Mouse (Mus musculus) hindbrain, postnatal 0 days (tissue): ENCODE data around the gene Sppl2b. TPM values are rescaled to one million over a fixed set of nuclear protein-coding genes. Genes with fewer than 3 reads are reported as not detected.
"Not testable (repeated sequence)": the region's sequence is repeated elsewhere in the genome, so short reads cannot be mapped to it uniquely, and the experiment has no call there.

Experiments
- ATAC-seq: fragments of 200-750 bp; cut with Nextera tagmentation; 2 replicates; pipeline ENCODE4 v1.8.0; 2017; ENCODE audit warnings: mild to moderate bottlenecking, moderate TSS enrichment, moderate library complexity
- DNase-seq: peaks from one replicate; pipeline ENCODE4 v3.0.0-alpha.2; 2015; ENCODE audit warnings: low spot score
- H3K27ac ChIP-seq: fragments of 300-500 bp; sonication (generic); 2 replicates; pipeline ENCODE4 v1.5.1; 2014; ENCODE audit warnings: mild to moderate bottlenecking
- H3K27me3 ChIP-seq: fragments of 300-500 bp; sonication (generic); 2 replicates; pipeline ENCODE4 v1.6.1; 2014; ENCODE audit warnings: low read length, mixed read lengths; ENCODE audit not compliant: insufficient read depth
- H3K36me3 ChIP-seq: fragments of 300-500 bp; sonication (generic); 2 replicates; pipeline ENCODE4 v1.6.1; 2014; ENCODE audit warnings: low read length, mixed read lengths; ENCODE audit not compliant: insufficient read depth
- H3K4me1 ChIP-seq: fragments of 300-500 bp; sonication (generic); 2 replicates; pipeline ENCODE4 v1.6.1; 2014; ENCODE audit warnings: antibody characterized with exemption, low read length, mixed read lengths; ENCODE audit not compliant: insufficient read depth
- H3K4me2 ChIP-seq: fragments of 300-500 bp; sonication (generic); 2 replicates; pipeline ENCODE4 v1.6.1; 2014; ENCODE audit warnings: low read depth, mild to moderate bottlenecking, low read length, moderate library complexity, mixed read lengths
- H3K4me3 ChIP-seq: fragments of 300-500 bp; sonication (generic); 2 replicates; pipeline ENCODE4 v1.5.1; 2014; ENCODE audit warnings: low read length
- H3K9ac ChIP-seq: fragments of 300-500 bp; sonication (generic); replicated peaks from 2 replicates; pipeline ENCODE4 v1.6.1; 2014; ENCODE audit warnings: mild to moderate bottlenecking, low read length, moderate library complexity, mixed read lengths
- H3K9me3 ChIP-seq: fragments of 300-500 bp; sonication (generic); 2 replicates; pipeline ENCODE4 v1.6.1; 2016; ENCODE audit warnings: low read length, mixed read lengths
- CTCF ChIP-seq: IDR thresholded peaks from 2 replicates; pipeline ENCODE4 v1.5.1; 2016; ENCODE audit warnings: antibody characterized with exemption, control low read depth, low read depth
- WGBS: fragments of 180-500 bp; shearing (Covaris S2); extraction: QIAGEN DNeasy Blood & Tissue Kit; methylation state at CpG from one replicate; pipeline ENCODE4 v1.1.7; 2014; 5-methylcytosine and 5-hydroxymethylcytosine counted together
- polyA plus RNA-seq: library from polyadenylated mRNA; unstranded; fragments of >200 nt; fragmentation: Nextera tagmentation; extraction: Ambion mirVana; gene quantifications from 2 replicates; pipeline ENCODE4 v1.2.1, GENCODE M21; 2015
- total RNA-seq: library from RNA; depleted of rRNA; stranded (reverse); fragments of >200 nt; gene quantifications from 2 replicates; pipeline ENCODE4 v1.2.3, GENCODE M21; 2014

Gene Sppl2b
- total and polyA plus RNA-seq, 2 experiments from 2014 or later = 76.2 to 161 TPM

GRCm38 (mm10) chr10:80823847-80824643, 31.0 kb upstream of the Sppl2b start:
- H3K4me1 ChIP-seq = peaks cover 5% of the 10 kb centered on the region; the same call in 1 of the 2 replicates
- TF ChIP-seq CTCF = no peak
- H3K4me3 ChIP-seq = no peak overlapping the region
- no peak overlapping the region for H3K27ac ChIP-seq
- H3K9ac ChIP-seq = no peak overlapping the region
- ATAC-seq = no peak
- no peaks in the 10 kb centered on the region for H3K27me3 ChIP-seq
- no peaks in the 10 kb centered on the region; the same call in 1 of the 2 replicates for H3K36me3 ChIP-seq
- DNase-seq = no peak
- 69% methylated on average over 8 of the region's 8 CpGs for WGBS
- no peaks in the 10 kb centered on the region for H3K9me3 ChIP-seq
- H3K4me2 ChIP-seq = no peak overlapping the region

GRCm38 (mm10) chr10:80824827-80825226, 30.2 kb upstream of the Sppl2b start:
- Histone ChIP-seq H3K27ac (no peak overlapping the region), H3K36me3 (peaks cover 7% of the 10 kb centered on the region)
- TF ChIP-seq CTCF = no peak

DNA sequence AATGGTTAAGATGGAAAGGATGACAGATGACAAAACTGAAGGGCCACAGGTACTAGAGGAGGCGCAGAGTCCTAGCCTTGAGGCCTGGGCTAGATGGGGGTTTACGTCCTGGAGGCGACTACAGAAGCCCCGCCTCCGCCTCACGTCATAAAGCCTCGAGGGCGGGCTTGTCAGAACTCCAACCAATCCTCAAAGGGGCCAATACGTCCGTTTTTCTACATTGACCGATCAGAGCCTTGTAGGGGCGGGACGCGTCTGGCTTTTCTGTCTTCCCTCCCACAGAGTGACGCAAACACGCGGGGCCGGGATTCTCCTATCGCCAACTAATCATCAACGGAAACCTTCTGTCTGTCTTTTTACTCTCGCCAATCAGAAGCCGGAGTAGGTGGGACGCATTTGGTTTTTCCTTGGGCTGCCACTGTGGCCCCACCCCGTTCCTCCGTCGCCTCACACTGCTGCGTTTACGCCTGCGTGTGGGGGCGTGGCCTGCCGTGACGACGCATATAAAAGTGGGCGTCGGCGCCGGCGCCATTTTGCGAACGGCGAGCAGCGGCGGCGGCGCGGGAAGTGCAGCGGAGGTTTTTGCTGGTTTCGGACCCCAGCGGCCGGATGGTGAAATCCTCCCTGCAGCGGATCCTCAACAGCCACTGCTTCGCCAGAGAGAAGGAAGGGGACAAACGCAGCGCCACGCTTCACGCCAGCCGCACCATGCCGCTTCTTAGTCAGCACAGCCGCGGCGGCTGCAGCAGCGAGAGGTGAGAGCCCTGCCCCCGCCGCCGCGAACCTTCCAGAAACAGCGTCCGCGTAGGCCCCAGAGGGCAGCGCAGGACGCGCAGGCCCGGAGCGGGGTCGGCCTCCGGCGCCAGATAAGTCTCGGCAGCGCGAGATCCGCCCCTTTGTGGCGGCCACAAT, 28.7 kb upstream of the Sppl2b start, which contains the start of gene Oaz1:
TSS of gene Oaz1 (plus strand) at position 506 of the 912 bp plus-strand sequence.
- Histone ChIP-seq H3K27ac (peak within 1 kb of the TSS; percentile 92), H3K4me3 (peak within 1 kb of the TSS; percentile 60), H3K4me1 (peaks cover 5% of the 10 kb centered on the region; the same call in 1 of the 2 replicates), H3K27me3 (no peaks in the 10 kb centered on the region), H3K9ac (peak within 1 kb of the TSS; percentile 87), H3K9me3 (no peaks in the 10 kb centered on the region), H3K4me2 (peak within 1 kb of the TSS; percentile 94), H3K36me3 (peaks cover 12% of the 10 kb centered on the region)
- TF ChIP-seq CTCF = peak; percentile 30
- DNase-seq (peak; percentile 99), ATAC-seq (peak; percentile 98)
- WGBS = under 1% methylated on average over 77 of the region's 82 CpGs

More at GRCm38 (mm10) chr10:80824827-80825226, 30.2 kb upstream of the Sppl2b start:
- H3K9me3 ChIP-seq = no peaks in the 10 kb centered on the region
- H3K27me3 ChIP-seq = no peaks in the 10 kb centered on the region
- no peak overlapping the region for H3K4me2 ChIP-seq
- DNase-seq = no peak
- 73% methylated on average over 2 of the region's 2 CpGs for WGBS
- H3K4me3 ChIP-seq = no peak overlapping the region
- H3K4me1 ChIP-seq = peaks cover 5% of the 10 kb centered on the region; the same call in 1 of the 2 replicates
- no peak for ATAC-seq
- H3K9ac ChIP-seq = no peak overlapping the region

- peak overlapping the region; percentile 87 for H3K9ac ChIP-seq
- no peak for TF ChIP-seq CTCF
Measured at GRCm38 (mm10) chr10:80827063-80827869, 27.8 kb upstream of the Sppl2b start.

GRCm38 (mm10) chr10:80827870-80828420, 27.1 kb upstream of the Sppl2b start:
- Histone ChIP-seq H3K4me3 (peak overlapping the region; percentile 60), H3K27ac (no peak overlapping the region), H3K27me3 (no peaks in the 10 kb centered on the region), H3K36me3 (peaks cover 12% of the 10 kb centered on the region), H3K9ac (peak overlapping the region; percentile 87), H3K4me2 (peak overlapping the region; percentile 94), H3K9me3 (no peaks in the 10 kb centered on the region), H3K4me1 (peaks cover 5% of the 10 kb centered on the region; the same call in 1 of the 2 replicates)
- no peak for TF ChIP-seq CTCF
- DNase-seq (no peak), ATAC-seq (no peak)
- 72% methylated on average over 10 of the region's 10 CpGs for WGBS

More at GRCm38 (mm10) chr10:80827063-80827869, 27.8 kb upstream of the Sppl2b start:
- Histone ChIP-seq H3K27me3 (no peaks in the 10 kb centered on the region), H3K4me1 (peaks cover 5% of the 10 kb centered on the region; the same call in 1 of the 2 replicates), H3K4me2 (peak overlapping the region; percentile 94), H3K9me3 (no peaks in the 10 kb centered on the region), H3K27ac (peak overlapping the region; percentile 92), H3K4me3 (peak overlapping the region; percentile 60), H3K36me3 (peaks cover 12% of the 10 kb centered on the region)
- ATAC-seq (no peak), DNase-seq (no peak)
- WGBS = 9% methylated on average over 29 of the region's 29 CpGs

DNA sequence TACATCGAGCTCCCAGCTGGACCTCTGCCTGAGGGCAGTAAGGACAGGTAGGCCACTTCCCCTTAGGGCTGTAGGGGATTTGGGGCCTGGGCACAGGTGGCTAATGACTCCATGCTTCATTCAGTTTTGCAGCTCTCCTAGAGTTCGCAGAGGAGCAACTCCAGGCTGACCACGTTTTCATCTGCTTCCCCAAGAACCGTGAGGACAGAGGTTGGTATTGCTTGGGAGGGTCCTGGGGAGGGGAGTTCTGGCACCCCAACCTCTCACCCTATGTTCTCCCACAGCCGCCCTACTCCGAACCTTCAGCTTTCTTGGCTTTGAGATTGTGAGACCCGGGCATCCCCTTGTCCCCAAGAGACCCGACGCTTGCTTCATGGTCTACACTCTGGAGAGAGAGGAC, 26.5 kb upstream of the Sppl2b start:
- 83% methylated on average over 8 of the region's 9 CpGs for WGBS
- H3K9me3 ChIP-seq, H3K9ac ChIP-seq, H3K4me3 ChIP-seq, H3K27me3 ChIP-seq, ATAC-seq, DNase-seq, H3K4me1 ChIP-seq, H3K27ac ChIP-seq: not testable (repeated sequence)
- Histone ChIP-seq H3K4me2 (peak overlapping the region; percentile 94), H3K36me3 (peaks cover 12% of the 10 kb centered on the region)
